Mouse (Mus musculus): ENCODE results near the gene Akip1.

The Akip1 gene

DNA sequence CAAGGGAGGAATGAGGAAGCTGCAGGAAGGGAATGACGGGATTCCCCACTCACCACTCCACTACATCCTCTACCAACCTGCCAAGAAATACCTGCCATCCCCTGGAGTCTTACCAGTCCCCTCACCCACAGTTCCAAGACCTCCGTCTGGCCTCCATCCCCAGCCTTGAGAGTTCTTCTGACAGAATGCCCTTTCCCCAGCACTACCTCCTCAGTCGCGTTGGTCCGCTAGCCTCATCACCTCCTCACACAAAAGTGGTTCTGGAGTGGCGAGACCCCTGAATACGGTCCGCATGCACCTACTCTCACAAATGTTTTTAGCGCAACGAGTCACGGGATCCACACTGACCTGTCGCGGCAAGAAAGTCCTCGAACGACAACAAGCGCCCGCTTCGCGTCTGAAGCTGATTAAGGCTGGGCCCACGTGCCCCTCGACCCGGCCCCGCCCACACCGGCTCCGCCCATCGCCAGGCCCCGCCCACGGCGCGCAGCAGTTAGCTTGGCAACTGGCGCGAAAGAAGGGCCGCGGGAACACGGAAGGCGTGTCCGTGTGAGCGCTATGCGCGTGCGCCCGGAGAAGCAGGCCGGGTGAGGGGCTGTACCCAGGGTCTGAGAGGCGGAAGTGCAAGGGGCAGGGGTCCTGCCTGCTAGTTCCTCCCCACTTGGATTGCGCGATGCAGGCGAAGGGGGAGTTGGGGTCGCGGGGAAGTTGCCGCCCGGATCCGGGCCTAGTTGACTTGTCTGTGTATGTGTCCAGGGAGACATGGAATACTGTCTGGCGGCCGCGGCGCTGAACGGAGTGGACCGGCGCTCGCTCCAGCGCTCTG, at the start of gene Akip1, which contains the start of gene St5:
Gene Akip1, plus strand, starts transcription at position 501 of the 826 bp plus-strand sequence.
Gene St5, minus strand, starts transcription at position 416 of the 826 bp plus-strand sequence.
- DNase-seq (ENCODE audit: low spot score) = peak; percentile 95

DNA sequence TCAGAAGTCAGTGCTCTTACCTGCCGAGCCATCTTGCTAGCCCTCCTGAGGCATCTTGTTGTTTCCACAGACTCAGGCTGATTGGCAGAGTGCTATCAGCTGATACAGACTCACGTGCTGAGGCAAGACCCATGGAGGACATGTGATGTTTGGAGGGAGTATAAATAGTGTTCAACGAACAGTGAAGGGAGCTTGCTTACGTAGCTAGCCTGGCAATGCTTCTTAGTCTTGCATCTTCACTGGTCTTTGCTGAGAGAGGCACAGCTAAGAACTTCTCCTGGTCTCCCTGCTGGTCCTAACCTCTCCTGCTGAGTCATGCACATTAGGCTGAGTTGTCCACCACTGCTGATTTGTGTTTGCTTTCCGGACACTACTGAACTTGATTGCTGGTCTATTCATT, 48.6 kb upstream of the Akip1 start:
- DNase-seq (ENCODE audit: low spot score) = no peak

- no peak for DNase-seq (ENCODE audit: low spot score)
These were observed 45.6 kb upstream of the Akip1 start for GRCm38 (mm10) chr7:109657884-109658283.

- no peak for DNase-seq (ENCODE audit: low spot score)
These were observed 44.2 kb upstream of the Akip1 start for GRCm38 (mm10) chr7:109659278-109659677.

DNA sequence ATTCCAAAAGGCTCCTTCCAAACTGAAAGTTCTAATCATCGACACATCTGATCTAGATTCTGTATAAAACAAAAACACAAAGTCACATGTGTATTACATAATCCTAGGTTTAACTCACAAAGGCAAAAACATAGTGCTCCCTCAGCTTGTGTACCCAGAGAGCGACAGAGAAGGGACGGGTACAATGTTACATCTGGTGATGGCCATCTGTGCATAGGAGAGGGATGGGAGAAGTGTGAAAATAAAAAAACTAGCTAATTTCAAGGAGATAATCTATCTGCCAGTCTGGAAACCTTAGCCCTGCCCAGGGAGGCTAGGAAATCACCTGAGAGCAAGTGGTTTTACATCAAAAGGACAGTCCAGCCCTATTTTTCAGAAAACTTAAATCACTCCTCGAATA, 40.9 kb upstream of the Akip1 start:
- DNase-seq (ENCODE audit: low spot score) = no peak

- no peak for DNase-seq (ENCODE audit: low spot score)
These were observed 36.8 kb upstream of the Akip1 start for GRCm38 (mm10) chr7:109666664-109667063.

DNA sequence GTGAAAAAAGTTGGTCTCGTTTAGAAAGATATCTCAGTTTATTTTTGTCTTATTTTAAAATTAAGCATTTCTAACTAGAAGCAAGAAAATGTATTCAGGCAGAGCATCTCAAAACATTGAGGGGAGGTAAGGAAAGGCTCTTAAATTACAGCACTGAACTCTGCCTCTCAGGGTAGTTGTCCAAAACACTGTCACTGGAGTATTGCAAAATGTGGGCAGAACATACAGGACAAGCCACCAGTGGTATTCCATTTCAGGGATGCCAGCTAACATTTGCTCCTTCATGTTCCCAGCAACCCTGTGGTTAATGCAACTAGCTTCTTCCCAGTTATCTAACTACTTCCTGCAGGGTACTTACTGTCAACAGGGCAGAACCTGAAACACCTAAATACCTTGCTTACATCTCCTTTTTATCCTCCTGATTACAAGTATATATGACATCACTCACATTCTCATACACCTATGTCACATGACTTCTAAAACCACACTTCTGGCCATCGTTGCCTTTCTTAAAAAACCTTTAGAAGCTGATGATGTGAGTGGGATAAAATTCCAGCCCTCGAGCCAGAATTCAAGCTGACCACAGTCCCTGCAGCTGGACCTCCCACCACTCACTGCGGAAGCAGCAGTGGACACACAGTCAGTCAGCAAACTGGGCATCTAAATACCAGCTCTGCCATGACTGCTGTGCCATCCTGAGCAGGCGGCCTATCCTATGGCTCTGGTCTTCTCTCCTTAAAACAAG, 33.9 kb upstream of the Akip1 start:
- no peak for DNase-seq (ENCODE audit: low spot score)

GRCm38 (mm10) chr7:109671581-109672471, 31.7 kb upstream of the Akip1 start:
- DNase-seq (ENCODE audit: low spot score) = peak; percentile 1

DNA sequence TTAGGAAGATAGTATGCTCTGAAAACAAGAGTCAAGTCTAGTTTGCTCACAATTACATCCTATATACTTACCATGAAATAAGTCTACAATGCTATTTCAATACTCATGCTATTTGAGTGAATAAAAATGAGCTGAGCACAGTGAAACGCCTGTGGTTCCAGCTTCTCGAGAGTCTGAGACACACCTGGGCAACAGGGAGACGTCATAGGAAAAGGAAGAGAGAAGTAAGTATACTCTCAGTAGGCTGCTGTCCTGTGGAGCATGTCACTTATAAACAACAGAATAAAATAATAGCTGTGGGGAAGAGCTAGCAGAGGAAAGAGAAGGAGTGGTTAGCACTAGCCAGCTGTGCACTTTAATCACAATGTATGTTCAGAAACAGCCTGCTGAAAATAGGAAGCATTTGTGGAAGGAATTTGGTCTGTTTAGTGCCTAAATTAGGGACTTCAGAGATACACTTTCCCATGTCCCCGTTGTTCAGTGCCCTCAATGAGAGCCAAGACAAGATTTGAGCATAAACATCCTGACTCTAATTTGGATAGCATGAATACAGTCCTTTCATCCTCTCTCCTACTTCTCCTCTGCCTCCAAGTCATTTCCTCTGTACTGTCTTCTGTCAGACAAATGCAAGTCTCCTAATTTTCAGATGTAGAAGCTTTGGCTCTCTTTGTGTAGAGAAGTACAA, 28.4 kb upstream of the Akip1 start:
- no peak for DNase-seq (ENCODE audit: low spot score)

DNA sequence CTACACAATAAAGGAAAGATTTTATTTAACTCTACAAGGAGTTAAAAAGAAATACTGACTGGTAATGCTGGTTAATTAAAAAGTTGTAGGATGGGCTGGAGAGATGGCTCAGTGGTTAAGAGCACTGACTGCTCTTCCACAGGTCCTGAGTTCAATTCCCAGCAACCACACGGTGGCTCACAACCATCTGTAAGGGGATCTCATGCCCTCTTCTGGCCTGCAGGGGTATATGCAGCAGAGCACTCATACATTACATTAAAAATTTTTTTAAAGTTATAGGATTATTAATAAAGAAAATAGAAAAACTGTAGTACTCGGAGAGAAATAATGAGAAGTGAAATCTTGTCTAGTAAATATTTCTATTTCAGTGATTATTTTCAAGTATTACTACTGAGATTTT, 23.2 kb upstream of the Akip1 start:
- DNase-seq (ENCODE audit: low spot score) = no peak

DNA sequence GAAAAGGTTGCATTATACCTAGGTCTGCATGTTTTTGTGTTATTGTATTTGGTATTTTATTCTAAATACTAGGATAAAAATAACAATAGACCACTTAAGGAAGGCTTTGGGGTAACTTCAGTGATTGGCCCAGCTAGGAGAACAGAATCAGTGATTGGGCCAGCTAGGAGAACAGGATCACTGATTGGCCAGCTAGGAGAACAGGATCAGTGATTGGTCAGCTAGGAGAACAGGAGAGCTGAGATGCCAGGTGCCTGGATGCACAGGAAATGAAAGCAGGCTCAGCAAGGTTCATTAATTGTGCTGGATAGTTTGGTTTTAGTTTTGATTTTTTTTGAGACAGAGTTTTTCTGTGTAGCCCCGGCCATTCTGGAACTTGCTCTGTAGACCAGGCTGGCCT, 22.6 kb upstream of the Akip1 start:
- DNase-seq (ENCODE audit: low spot score) = no peak

DNA sequence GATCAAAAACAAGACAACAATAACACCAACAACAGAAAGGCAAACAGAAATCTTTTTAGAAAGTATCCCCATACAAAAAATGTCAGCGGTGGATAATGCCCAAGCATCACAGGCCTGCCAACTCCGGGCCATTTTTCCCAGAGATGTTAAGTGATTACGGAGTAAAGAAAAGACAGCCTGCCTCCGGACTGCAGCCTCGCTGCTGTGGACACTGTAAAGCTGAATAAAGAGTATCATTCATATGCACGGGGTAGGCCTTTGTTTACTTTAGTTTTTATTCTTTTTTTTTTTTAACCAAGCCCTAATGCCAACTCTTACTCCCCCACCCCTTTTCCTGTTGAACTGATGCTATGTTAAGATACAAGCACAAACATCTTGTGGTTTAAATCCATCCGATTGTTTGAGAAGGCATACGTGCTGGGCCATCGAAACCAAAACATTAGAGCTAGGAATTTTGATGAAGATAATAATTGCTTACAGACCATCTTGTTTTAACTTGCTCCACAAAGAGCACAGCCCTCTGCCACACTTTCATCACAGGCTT, 16.8 kb upstream of the Akip1 start:
- DNase-seq (ENCODE audit: low spot score) = no peak

DNA sequence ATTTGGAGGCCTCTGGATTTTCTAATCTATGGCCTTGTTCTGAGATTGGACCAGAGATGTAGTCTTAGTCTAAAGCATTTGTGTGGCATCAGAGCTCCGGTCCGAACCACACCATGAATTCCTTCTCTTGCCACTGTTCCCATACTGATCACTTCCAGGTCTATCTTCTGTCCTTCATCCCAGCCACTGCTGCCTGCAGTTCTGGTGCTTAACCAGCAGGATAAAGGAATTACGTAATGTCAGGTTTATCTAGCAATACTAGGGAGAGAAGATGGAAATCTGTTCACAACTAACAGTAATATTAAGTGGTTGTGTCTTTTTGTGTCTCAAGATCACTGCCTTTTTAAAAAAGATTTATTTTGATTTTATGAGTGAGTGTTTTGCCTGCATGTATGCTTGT, 13.4 kb upstream of the Akip1 start:
- no peak for DNase-seq (ENCODE audit: low spot score)

- no peak for DNase-seq (ENCODE audit: low spot score)
These were observed 12.5 kb upstream of the Akip1 start for GRCm38 (mm10) chr7:109690961-109691360.

DNA sequence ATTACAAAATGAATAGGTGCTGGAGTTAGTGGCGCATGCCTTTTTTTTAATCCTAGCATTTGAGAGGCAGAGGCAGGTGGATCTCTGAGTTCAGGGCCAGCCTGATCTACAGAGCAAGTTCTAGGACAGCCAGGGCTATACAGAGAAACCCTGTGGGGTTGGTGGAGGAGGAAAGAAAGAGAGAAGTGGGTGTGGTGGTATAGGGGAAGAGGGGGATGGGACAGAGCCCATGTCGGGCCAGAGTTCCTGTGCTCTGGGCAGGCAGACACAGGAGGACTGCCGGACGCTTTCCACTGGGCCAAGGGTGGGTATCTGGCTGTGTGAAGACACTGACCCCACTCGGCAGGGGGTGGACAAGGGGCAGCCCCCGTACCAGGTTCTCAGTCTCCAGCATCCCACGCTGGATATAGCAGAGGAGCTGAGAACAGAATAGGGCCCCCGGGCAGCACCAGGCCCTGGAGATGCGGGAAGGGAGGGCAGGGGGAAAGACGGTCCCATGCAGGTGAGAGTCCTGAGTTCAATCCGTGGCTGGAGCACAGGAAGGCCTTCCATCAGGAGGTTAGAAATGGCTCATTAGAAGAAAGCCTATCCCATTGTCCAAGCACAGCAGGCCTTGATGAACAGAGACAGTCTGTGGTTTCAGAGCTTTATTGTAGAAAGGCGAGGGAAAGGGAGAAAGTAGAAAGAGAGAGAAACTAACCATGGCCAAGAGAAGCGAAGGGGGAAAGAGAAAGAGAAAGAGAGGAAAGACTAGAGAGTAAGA, 8.7 kb upstream of the Akip1 start:
- DNase-seq (ENCODE audit: low spot score) = no peak

DNA sequence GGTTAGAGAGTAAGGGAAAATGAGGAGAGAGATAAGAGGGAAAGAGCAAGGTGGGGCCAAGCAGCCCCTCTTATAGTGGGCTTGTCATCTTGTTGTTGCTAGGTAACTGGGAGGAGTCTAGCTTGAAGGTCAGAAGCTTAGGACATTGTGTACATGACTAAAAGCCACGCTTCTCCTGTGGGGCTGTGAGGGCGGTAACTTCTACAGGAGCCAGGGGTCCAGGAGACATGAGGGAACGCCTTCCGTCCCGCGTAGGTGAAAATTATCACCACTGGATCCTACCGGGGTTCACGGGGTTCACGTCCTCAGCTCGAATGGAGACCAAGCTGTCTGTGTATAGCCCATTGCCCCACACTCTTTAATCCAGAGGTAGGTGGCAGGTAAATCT, 8.2 kb upstream of the Akip1 start:
- no peak for DNase-seq (ENCODE audit: low spot score)

- no peak for DNase-seq (ENCODE audit: low spot score)
These were observed 3.3 kb upstream of the Akip1 start for GRCm38 (mm10) chr7:109700213-109700612.

DNA sequence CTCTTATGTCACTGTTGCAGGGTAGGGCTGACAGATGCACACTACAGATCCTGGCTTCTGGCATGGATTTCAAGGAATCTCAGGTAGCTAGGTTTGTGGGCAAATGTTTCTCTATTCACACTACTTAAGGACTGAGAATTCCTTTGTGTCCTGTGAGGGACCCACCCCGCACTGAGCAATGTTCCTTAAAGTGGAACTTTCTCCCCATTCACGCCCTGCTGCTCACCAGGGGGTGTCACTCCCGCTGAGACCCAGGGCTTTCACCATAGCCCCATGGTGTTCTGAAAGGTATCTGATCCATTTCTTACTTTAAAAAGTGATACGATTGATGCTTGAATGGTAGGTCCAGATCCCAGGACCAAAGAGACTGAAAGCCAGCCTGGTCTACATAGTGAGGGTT, 769 bp upstream of the Akip1 start:
- DNase-seq (ENCODE audit: low spot score) = no peak

GRCm38 (mm10) chr7:109704016-109704377, 507 bp downstream of the Akip1 start:
- DNase-seq (ENCODE audit: low spot score) = no peak

GRCm38 (mm10) chr7:109704461-109704860, 971 bp downstream of the Akip1 start:
- no peak for DNase-seq (ENCODE audit: low spot score)
